Mouse (Mus musculus): ENCODE measurements around the gene Mnat1. TPM values are rescaled to one million over a fixed set of nuclear protein-coding genes. Genes with fewer than 3 reads are reported as not detected.
A peak's percentile ranks its signal among the peaks of the same experiment; 100 is the strongest.

Mnat1 gene
- total RNA-seq, 1 experiment from 2014 or later, result 45.8 TPM

GRCm38 (mm10) chr12:73295505-73296140 lies 172.1 kb downstream of the Mnat1 start:
- ATAC-seq (replicated peaks; ENCODE audit: low read depth, poor library complexity, severe bottlenecking), result no peak

DNA sequence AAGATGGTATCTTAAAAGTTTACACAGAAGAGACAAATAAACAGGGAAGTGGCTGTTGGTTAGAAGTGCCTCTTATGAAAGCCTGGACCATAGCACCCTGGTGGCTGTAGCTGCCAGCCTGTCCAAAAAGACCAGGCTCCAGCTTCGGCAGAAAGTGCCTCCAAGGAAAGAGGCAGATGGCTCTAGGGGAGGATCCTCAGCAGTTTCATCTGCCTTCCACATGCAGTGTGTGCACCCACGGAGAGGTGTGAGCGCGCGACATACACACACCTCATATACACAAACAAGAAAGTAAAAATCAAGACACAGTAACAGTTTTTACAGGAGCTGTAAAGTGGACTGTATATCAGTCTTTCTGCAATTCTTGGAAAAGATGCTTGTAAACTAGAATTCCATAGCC lies 175.1 kb downstream of the Mnat1 start:
- ATAC-seq (replicated peaks; ENCODE audit: low read depth, poor library complexity, severe bottlenecking), result no peak

GRCm38 (mm10) chr12:73300531-73300930 lies 177.0 kb downstream of the Mnat1 start:
- ATAC-seq (replicated peaks; ENCODE audit: low read depth, poor library complexity, severe bottlenecking), result no peak

- ATAC-seq (replicated peaks; ENCODE audit: low read depth, poor library complexity, severe bottlenecking), result peak; percentile 71; the same call in 1 of the 2 replicates
Measured at GRCm38 (mm10) chr12:73304636-73305035, 181.1 kb downstream of the Mnat1 start.

DNA sequence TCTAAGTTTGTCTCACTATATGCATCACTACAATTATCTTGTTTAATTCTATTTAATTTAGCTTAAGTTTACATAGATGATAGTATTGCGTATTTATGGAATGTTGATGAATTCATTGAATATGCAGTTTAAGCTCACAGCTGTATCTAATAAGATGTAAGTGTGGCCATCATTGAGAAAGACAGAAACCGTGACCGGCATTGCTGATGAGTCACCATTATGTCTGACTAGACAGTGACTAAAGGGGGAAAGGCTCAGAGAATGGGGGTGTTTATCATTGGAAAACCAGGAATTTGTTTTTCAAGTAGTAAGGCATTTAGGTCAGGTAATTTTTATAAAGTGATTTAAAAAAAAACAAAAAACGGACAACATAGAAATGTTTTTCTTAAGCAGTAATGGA lies 184.2 kb downstream of the Mnat1 start:
- no peak for ATAC-seq (replicated peaks; ENCODE audit: low read depth, poor library complexity, severe bottlenecking)

DNA sequence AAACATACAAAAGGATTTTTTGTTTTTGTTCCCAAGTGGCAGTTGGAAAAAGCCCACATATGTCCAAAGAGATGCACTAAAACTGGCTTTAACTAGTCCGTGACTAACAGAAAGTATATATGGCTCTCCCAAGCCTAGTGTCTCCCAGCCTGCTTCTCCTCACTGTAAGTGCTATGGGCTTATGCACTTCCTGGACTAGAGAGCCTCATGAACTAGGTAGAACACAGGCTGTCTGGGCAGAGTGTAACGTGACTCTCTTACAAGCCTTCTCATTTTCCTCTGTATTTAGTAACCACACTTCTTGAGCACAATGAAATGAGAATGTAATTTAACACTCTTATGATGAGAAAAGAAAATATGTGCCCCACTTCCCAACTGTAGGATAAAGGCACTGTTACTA lies 185.2 kb downstream of the Mnat1 start:
- ATAC-seq (replicated peaks; ENCODE audit: low read depth, poor library complexity, severe bottlenecking), result no peak

DNA sequence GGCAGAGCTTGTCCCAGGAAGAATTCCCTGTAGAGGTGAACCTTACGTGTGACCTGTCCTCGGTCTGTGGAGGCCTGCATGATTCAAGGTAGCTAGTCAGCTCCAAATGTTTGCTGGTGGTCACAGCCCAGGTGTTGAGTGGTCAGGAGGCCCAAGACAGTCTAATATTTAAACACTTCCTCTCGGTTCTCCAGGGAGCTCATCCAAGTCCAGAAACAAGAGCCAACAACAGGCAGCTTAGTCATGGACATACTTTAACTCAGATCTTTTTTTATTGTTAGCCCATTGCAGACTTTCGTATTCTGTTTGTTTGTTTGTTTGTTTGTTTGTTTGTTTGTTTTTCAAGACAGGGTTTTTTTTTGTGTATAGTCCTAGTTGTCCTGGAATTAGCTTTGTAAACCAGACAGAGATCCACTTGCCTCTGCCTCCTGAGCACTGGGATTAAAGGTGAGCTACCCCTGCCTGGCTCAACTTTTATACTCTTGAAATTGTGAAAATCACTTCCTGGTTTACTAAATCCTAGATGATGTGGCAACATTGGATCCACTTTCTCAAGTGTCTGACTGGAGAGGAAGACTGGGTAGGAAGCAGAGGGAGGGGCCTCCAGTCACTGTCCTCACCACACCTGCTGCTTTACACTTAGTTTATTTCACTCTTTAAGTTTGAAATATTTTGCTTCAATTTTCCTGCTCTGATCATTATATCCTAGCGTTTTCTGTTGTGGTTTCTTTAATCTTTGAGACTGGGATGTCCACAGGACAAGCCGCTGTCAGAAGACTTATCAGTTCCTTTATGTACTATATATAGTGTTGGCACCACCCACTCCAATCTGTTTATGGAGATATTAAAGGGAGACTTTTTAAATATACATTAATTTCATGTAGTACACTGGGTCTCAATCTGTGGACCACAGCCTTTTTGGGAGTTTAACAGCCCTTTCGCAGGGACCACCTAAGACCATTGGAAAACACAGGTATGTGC lies 194.5 kb downstream of the Mnat1 start:
- ATAC-seq (replicated peaks; ENCODE audit: low read depth, poor library complexity, severe bottlenecking), result peak; percentile 60

Other genes with a start within 250 kb of the Mnat1 start
- gene Six6, start 183.8 kb upstream of the Mnat1 start, total RNA-seq (2017), result not detected in 2 replicates
- gene 4930447C04Rik, start 182.9 kb upstream of the Mnat1 start, total RNA-seq (2017), result 8.9 and 12.4 TPM in 2 replicates
- gene Six1, start 69.8 kb upstream of the Mnat1 start, total RNA-seq (2017), result 0.27 TPM in 1 of 2 replicates, not detected in the other
- gene Six4, start 10.3 kb upstream of the Mnat1 start, total RNA-seq (2017), result not detected in 2 replicates
- gene Trmt5, start 163.0 kb downstream of the Mnat1 start, total RNA-seq (2017), result 26.2 and 37.5 TPM in 2 replicates
- 3.6 and 6.0 TPM in 2 replicates for gene Slc38a6, start 163.1 kb downstream of the Mnat1 start, total RNA-seq (2017)

All from common myeloid progenitor, adult 5-6 weeks (primary cell).